Mouse (Mus musculus) midbrain, postnatal 0 days (tissue): Measurements from ENCODE around the gene Ap1m2. TPM values are rescaled to one million over a fixed set of nuclear protein-coding genes. Genes with fewer than 3 reads are reported as not detected.

Experiments used
- ATAC-seq: fragments of 200-750 bp; cut with Nextera tagmentation; 2 replicates; pipeline ENCODE4 v1.8.0; 2017; ENCODE audit warnings: moderate number of reproducible peaks, mild to moderate bottlenecking, moderate TSS enrichment, moderate library complexity; ENCODE audit not compliant: low FRiP score
- DNase-seq: peaks from one replicate; pipeline ENCODE4 v3.0.0-alpha.2; 2015; ENCODE audit warnings: low spot score
- H3K27ac ChIP-seq: fragments of 300-500 bp; sonication (generic); 2 replicates; pipeline ENCODE4 v1.5.1; 2014; ENCODE audit warnings: low read depth, mild to moderate bottlenecking, low read length, mixed read lengths
- H3K27me3 ChIP-seq: fragments of 300-500 bp; sonication (generic); 2 replicates; pipeline ENCODE4 v1.6.1; 2014; ENCODE audit warnings: low read length, control low read depth, mixed read lengths; ENCODE audit not compliant: insufficient read depth
- H3K36me3 ChIP-seq: fragments of 300-500 bp; sonication (generic); 2 replicates; pipeline ENCODE4 v1.6.1; 2014; ENCODE audit warnings: low read length, control low read depth, mixed read lengths; ENCODE audit not compliant: insufficient read depth
- H3K4me1 ChIP-seq: fragments of 300-500 bp; sonication (generic); 2 replicates; pipeline ENCODE4 v1.6.1; 2014; ENCODE audit warnings: mild to moderate bottlenecking, control low read depth, antibody characterized with exemption, low read length, mixed read lengths; ENCODE audit not compliant: insufficient read depth
- H3K4me2 ChIP-seq: fragments of 300-500 bp; sonication (generic); 2 replicates; pipeline ENCODE4 v1.6.1; 2014; ENCODE audit warnings: low read depth, mild to moderate bottlenecking, low read length, mixed read lengths; ENCODE audit not compliant: poor library complexity, severe bottlenecking
- H3K4me3 ChIP-seq: fragments of 300-500 bp; sonication (generic); 2 replicates; pipeline ENCODE4 v1.5.1; 2014; ENCODE audit warnings: low read depth, mild to moderate bottlenecking, low read length, moderate library complexity
- H3K9ac ChIP-seq: fragments of 300-500 bp; sonication (generic); replicated peaks from 2 replicates; pipeline ENCODE4 v1.6.1; 2014; ENCODE audit warnings: mild to moderate bottlenecking, low read length, moderate library complexity, mixed read lengths; ENCODE audit not compliant: poor library complexity, severe bottlenecking
- H3K9me3 ChIP-seq: fragments of 300-500 bp; sonication (generic); 2 replicates; pipeline ENCODE4 v1.6.1; 2016; ENCODE audit warnings: low read length, control low read depth
- CTCF ChIP-seq: IDR thresholded peaks from 2 replicates; pipeline ENCODE4 v1.5.1; 2016; ENCODE audit warnings: antibody characterized with exemption, mild to moderate bottlenecking
- WGBS: fragments of 180-500 bp; shearing (Covaris S2); extraction: QIAGEN DNeasy Blood & Tissue Kit; methylation state at CpG from one replicate; pipeline ENCODE4 v1.1.7; 2014; 5-methylcytosine and 5-hydroxymethylcytosine counted together
- polyA plus RNA-seq: library from polyadenylated mRNA; unstranded; fragments of >200 nt; fragmentation: Nextera tagmentation; extraction: Ambion mirVana; gene quantifications from 2 replicates; pipeline ENCODE4 v1.2.1, GENCODE M21; 2015
- total RNA-seq: library from RNA; depleted of rRNA; stranded (reverse); fragments of >200 nt; gene quantifications from 2 replicates; pipeline ENCODE4 v1.2.3, GENCODE M21; 2014

Ap1m2 gene
- total and polyA plus RNA-seq, 2 experiments from 2014 or later, result 3.1 to 3.9 TPM

DNA sequence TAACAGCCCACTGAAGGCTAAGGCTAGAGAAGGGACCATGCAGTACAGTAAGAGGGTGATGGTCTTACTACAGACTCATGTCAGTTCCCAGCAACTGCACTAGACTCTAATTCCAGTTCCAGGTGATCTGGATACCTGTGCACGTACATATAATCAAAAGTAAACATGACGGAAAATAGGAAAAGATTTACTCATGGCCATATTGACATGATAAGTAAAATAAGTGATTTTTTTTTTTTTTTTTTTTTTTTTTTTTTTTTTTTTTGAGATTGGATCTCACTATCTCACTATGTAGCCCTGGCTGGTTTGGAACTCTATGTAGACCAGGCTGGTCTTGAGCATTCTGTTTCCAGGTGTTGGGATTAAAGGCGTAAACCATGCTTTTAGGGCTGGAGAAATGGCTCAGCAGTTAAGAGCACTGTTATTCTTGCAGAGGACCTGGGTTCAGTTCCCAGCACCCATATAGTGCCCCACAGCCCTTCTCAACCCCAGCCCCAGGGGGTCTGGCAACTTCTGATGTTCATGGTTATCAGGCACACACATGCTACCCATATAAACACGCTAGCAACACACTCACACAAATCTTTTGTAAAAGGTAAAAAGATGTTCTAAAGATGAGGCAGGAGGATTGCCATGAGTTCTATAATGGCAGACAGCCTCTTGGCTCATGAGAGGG is 39.7 kb upstream of the Ap1m2 start:
- DNase-seq, result no peak
- Histone ChIP-seq H3K9me3 (no peaks in the 10 kb centered on the region), H3K9ac (no peak overlapping the region), H3K36me3 (peaks cover 51% of the 10 kb centered on the region), H3K27me3 (no peaks in the 10 kb centered on the region), H3K4me2 (no peak overlapping the region), H3K4me1 (no peaks in the 10 kb centered on the region), H3K4me3 (no peak overlapping the region), H3K27ac (no peak overlapping the region)
- no peak for ATAC-seq
- TF ChIP-seq CTCF, result no peak
- 95% methylated on average over 4 of the region's 4 CpGs for WGBS

DNA sequence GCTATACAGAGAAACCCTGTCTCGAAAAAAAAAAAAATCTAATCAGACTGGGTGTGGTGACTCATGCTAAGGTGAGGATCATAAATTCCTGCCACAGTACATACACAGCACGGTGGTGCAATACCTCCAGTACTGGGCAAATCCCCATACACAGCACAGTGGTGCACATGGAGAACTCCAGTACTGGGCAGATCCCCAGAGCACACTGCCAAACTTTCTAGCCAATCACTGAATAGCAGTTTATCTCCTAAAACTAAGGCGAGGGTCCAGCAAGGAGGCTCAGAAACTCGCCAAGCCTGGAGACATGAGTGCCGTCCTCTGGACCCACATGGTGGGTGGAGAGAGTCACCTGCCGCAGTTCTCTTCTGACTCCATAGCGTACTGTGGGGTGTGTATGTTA is 39.0 kb upstream of the Ap1m2 start:
- no peaks in the 10 kb centered on the region for H3K27me3 ChIP-seq
- TF ChIP-seq CTCF, result no peak
- H3K27ac ChIP-seq, result no peak overlapping the region
- no peak for DNase-seq
- H3K4me1 ChIP-seq, result no peaks in the 10 kb centered on the region
- H3K36me3 ChIP-seq, result peaks cover 51% of the 10 kb centered on the region
- ATAC-seq, result no peak
- WGBS, result 93% methylated on average over 7 of the region's 7 CpGs
- H3K4me3 ChIP-seq, result no peak overlapping the region
- H3K9ac ChIP-seq, result no peak overlapping the region
- H3K4me2 ChIP-seq, result no peak overlapping the region
- no peaks in the 10 kb centered on the region for H3K9me3 ChIP-seq

GRCm38 (mm10) chr9:21348152-21348551 is 36.0 kb upstream of the Ap1m2 start:
- TF ChIP-seq CTCF, result no peak
- H3K27ac ChIP-seq, result no peak overlapping the region
- no peaks in the 10 kb centered on the region for H3K9me3 ChIP-seq
- ATAC-seq (no peak), DNase-seq (no peak)
- H3K27me3 ChIP-seq, result no peaks in the 10 kb centered on the region
- no peak overlapping the region for H3K9ac ChIP-seq
- H3K4me2 ChIP-seq, result no peak overlapping the region
- no peaks in the 10 kb centered on the region for H3K4me1 ChIP-seq
- peaks cover 53% of the 10 kb centered on the region for H3K36me3 ChIP-seq
- H3K4me3 ChIP-seq, result no peak overlapping the region
- WGBS, result 94% methylated on average over 3 of the region's 3 CpGs

DNA sequence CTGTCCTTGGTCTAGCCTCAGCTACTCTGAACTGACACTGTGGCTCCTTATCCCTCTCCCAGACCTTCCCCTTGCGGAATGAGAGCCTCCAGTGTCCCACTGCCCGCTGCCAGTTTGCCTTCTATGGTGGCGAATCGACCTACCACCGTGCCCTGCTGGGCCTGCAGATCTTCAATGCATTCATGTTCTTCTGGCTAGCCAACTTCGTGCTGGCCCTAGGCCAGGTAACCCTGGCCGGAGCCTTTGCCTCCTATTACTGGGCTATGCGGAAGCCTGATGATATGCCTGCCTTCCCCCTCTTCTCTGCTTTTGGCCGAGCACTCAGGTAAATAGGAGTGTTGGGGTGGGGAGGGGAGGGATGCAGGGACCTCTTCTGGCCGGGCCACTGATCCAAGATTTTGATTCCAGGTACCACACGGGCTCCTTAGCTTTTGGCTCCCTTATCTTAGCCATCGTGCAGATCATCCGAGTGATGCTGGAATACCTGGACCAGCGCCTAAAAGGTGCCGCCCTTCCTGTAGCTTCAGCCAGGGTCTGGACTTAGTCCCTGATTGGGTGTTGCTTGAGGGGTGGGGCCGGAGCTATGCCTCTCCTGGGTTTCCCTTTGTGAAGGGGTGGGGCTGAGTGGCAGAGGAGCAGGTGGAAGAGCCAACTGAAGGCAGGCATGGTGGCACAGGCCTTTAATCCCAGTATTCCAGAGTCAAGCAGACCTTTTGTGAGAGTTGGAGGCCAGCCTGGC is 34.7 kb upstream of the Ap1m2 start:
- Histone ChIP-seq H3K9me3 (no peaks in the 10 kb centered on the region), H3K9ac (no peak overlapping the region), H3K4me1 (no peaks in the 10 kb centered on the region), H3K36me3 (peaks cover 60% of the 10 kb centered on the region), H3K4me2 (no peak overlapping the region), H3K4me3 (no peak overlapping the region), H3K27me3 (no peaks in the 10 kb centered on the region), H3K27ac (no peak overlapping the region)
- ATAC-seq (no peak), DNase-seq (no peak)
- WGBS, result 69% methylated on average over 15 of the region's 16 CpGs
- no peak for TF ChIP-seq CTCF

GRCm38 (mm10) chr9:21340411-21340810 is 28.3 kb upstream of the Ap1m2 start:
- Histone ChIP-seq H3K4me2 (no peak overlapping the region), H3K27ac (no peak overlapping the region), H3K4me3 (no peak overlapping the region), H3K36me3 (peaks cover 34% of the 10 kb centered on the region), H3K9ac (no peak overlapping the region), H3K4me1 (no peaks in the 10 kb centered on the region), H3K27me3 (no peaks in the 10 kb centered on the region), H3K9me3 (no peaks in the 10 kb centered on the region)
- WGBS, result 90% methylated on average over 4 of the region's 4 CpGs
- TF ChIP-seq CTCF, result no peak
- DNase-seq, result no peak
- ATAC-seq, result no peak

- Histone ChIP-seq H3K27me3 (no peaks in the 10 kb centered on the region), H3K4me2 (no peak overlapping the region), H3K4me1 (no peaks in the 10 kb centered on the region), H3K9me3 (no peaks in the 10 kb centered on the region), H3K27ac (no peak overlapping the region), H3K4me3 (no peak overlapping the region), H3K36me3 (peaks cover 15% of the 10 kb centered on the region; the same call in 1 of the 2 replicates), H3K9ac (no peak overlapping the region)
- 20% methylated on average over 20 of the region's 20 CpGs for WGBS
- ATAC-seq (no peak), DNase-seq (no peak)
- TF ChIP-seq CTCF, result no peak
These were observed 25.5 kb upstream of the Ap1m2 start for GRCm38 (mm10) chr9:21337652-21338051.
